Mouse (Mus musculus): Measurements from ENCODE around the gene Rrp9. TPM values are rescaled to one million over a fixed set of nuclear protein-coding genes. Genes with fewer than 3 reads are reported as not detected.

Gene Rrp9
- polyA plus RNA-seq, 1 experiment from 2014 or later, result 56.5 TPM

- DNase-seq (ENCODE audit: low spot score) (no peak), ATAC-seq (replicated peaks; ENCODE audit: low FRiP score) (no peak)
- H3K4me2 ChIP-seq (ENCODE audit: low read depth, low read length, severe bottlenecking), result no peak overlapping the region
- H3K27me3 ChIP-seq (ENCODE audit: control insufficient read depth, insufficient read depth, low read length), result no peaks in the 10 kb centered on the region
- 91% methylated on average over 11 of the region's 11 CpGs for whole genome bisulfite sequencing
- H3K4me1 ChIP-seq (replicated peaks; ENCODE audit: control insufficient read depth, insufficient read depth, low read length), result no peaks in the 10 kb centered on the region
- no peak overlapping the region for H3K4me3 ChIP-seq (ENCODE audit: low read depth, low read length)
- no peak overlapping the region for H3K9ac ChIP-seq (ENCODE audit: low read length)
- no peaks in the 10 kb centered on the region for H3K36me3 ChIP-seq (ENCODE audit: control insufficient read depth, insufficient read depth, low read length)
- no peak overlapping the region for H3K27ac ChIP-seq (ENCODE audit: low read depth, low read length)
- H3K9me3 ChIP-seq (ENCODE audit: control insufficient read depth, low read length), result no peaks in the 10 kb centered on the region
These were observed 59.2 kb downstream of the Rrp9 start for GRCm38 (mm10) chr9:106534975-106535374.

Other genes starting within 250 kb of the Rrp9 start
- gene Alas1, start 227.3 kb upstream of the Rrp9 start, polyA plus RNA-seq (2014; fragmentation: Nextera tagmentation; extraction: Ambion mirVana), result 81.9 and 89.2 TPM in 2 replicates
- 32.5 and 34.9 TPM in 2 replicates for gene Poc1a, start 194.9 kb upstream of the Rrp9 start, polyA plus RNA-seq (2014; fragmentation: Nextera tagmentation; extraction: Ambion mirVana)
- 26.8 and 27.6 TPM in 2 replicates for gene Dusp7, start 107.3 kb upstream of the Rrp9 start, polyA plus RNA-seq (2014; fragmentation: Nextera tagmentation; extraction: Ambion mirVana)
- 879 and 889 TPM in 2 replicates for gene Rpl29, start 46.5 kb upstream of the Rrp9 start, polyA plus RNA-seq (2014; fragmentation: Nextera tagmentation; extraction: Ambion mirVana)
- 39.5 and 43.4 TPM in 2 replicates for gene Acy1, start 37.6 kb upstream of the Rrp9 start, polyA plus RNA-seq (2014; fragmentation: Nextera tagmentation; extraction: Ambion mirVana)
- 4.6 and 4.7 TPM in 2 replicates for gene Abhd14b, start 28.5 kb upstream of the Rrp9 start, polyA plus RNA-seq (2014; fragmentation: Nextera tagmentation; extraction: Ambion mirVana)
- 38.3 and 41.0 TPM in 2 replicates for gene Abhd14a, start 28.3 kb upstream of the Rrp9 start, polyA plus RNA-seq (2014; fragmentation: Nextera tagmentation; extraction: Ambion mirVana)
- 300 and 309 TPM in 2 replicates for gene Pcbp4, start 22.7 kb upstream of the Rrp9 start, polyA plus RNA-seq (2014; fragmentation: Nextera tagmentation; extraction: Ambion mirVana)
- 0.19 and 0.71 TPM in 2 replicates for gene Gpr62, start 10.0 kb upstream of the Rrp9 start, polyA plus RNA-seq (2014; fragmentation: Nextera tagmentation; extraction: Ambion mirVana)
- gene Parp3, start 986 bp downstream of the Rrp9 start, polyA plus RNA-seq (2014; fragmentation: Nextera tagmentation; extraction: Ambion mirVana), result 1.2 TPM in 2 replicates
- not detected in 2 replicates for gene Iqcf1, start 24.0 kb downstream of the Rrp9 start, polyA plus RNA-seq (2014; fragmentation: Nextera tagmentation; extraction: Ambion mirVana)
- gene Iqcf5, start 38.6 kb downstream of the Rrp9 start, polyA plus RNA-seq (2014; fragmentation: Nextera tagmentation; extraction: Ambion mirVana), result not detected in 2 replicates
- not detected in 2 replicates for gene Iqcf3, start 85.7 kb downstream of the Rrp9 start, polyA plus RNA-seq (2014; fragmentation: Nextera tagmentation; extraction: Ambion mirVana)
- not detected in 2 replicates for gene Iqcf4, start 95.0 kb downstream of the Rrp9 start, polyA plus RNA-seq (2014; fragmentation: Nextera tagmentation; extraction: Ambion mirVana)
- not detected in 2 replicates for gene Iqcf6, start 150.6 kb downstream of the Rrp9 start, polyA plus RNA-seq (2014; fragmentation: Nextera tagmentation; extraction: Ambion mirVana)
- gene Grm2, start 180.1 kb downstream of the Rrp9 start, polyA plus RNA-seq (2014; fragmentation: Nextera tagmentation; extraction: Ambion mirVana), result 3.3 TPM in 2 replicates
- 29.2 and 31.9 TPM in 2 replicates for gene Tex264, start 210.0 kb downstream of the Rrp9 start, polyA plus RNA-seq (2014; fragmentation: Nextera tagmentation; extraction: Ambion mirVana)